Mouse (Mus musculus) stomach, embryonic 14.5 days (tissue): ENCODE data around the gene Ypel2. TPM values are rescaled to one million over a fixed set of nuclear protein-coding genes. Genes with fewer than 3 reads are reported as not detected.
A peak's percentile ranks its signal among the peaks of the same experiment; 100 is the strongest.

ENCODE experiments used
- ATAC-seq: fragments of 200-750 bp; cut with Nextera tagmentation; 2 replicates; pipeline ENCODE4 v1.8.0; 2017; ENCODE audit warnings: low read depth, moderate TSS enrichment; ENCODE audit not compliant: insufficient number of reproducible peaks, insufficient read depth, low FRiP score
- H3K27ac ChIP-seq: fragments of 300-500 bp; sonication (generic); 2 replicates; pipeline ENCODE4 v1.5.1; 2014; ENCODE audit warnings: mild to moderate bottlenecking, low read length, moderate library complexity, mixed read lengths
- H3K27me3 ChIP-seq: fragments of 300-500 bp; sonication (generic); 2 replicates; pipeline ENCODE4 v1.6.1; 2014; ENCODE audit warnings: low read length, control low read depth, mixed read lengths; ENCODE audit not compliant: control insufficient read depth, insufficient read depth
- H3K36me3 ChIP-seq: fragments of 300-500 bp; sonication (generic); 2 replicates; pipeline ENCODE4 v1.6.1; 2014; ENCODE audit warnings: mild to moderate bottlenecking, control low read depth, low read length, moderate library complexity, mixed read lengths; ENCODE audit not compliant: control insufficient read depth, insufficient read depth
- H3K4me1 ChIP-seq: fragments of 300-500 bp; sonication (generic); 2 replicates; pipeline ENCODE4 v1.6.1; 2014; ENCODE audit warnings: low read length, control low read depth, mixed read lengths; ENCODE audit not compliant: control insufficient read depth, insufficient read depth
- H3K4me2 ChIP-seq: fragments of 300-500 bp; sonication (generic); replicated peaks from 2 replicates; pipeline ENCODE4 v1.6.1; 2014; ENCODE audit warnings: low read depth, low read length, control low read depth
- H3K4me3 ChIP-seq: fragments of 300-500 bp; sonication (generic); 2 replicates; pipeline ENCODE4 v1.5.1; 2014; ENCODE audit warnings: low read depth, low read length, control low read depth
- H3K9ac ChIP-seq: fragments of 300-500 bp; sonication (generic); replicated peaks from 2 replicates; pipeline ENCODE4 v1.6.1; 2014; ENCODE audit warnings: low read depth, mild to moderate bottlenecking, control low read depth, low read length, moderate library complexity, mixed read lengths
- H3K9me3 ChIP-seq: fragments of 300-500 bp; sonication (generic); 2 replicates; pipeline ENCODE4 v1.6.1; 2016; ENCODE audit warnings: low read depth, low read length, control low read depth; ENCODE audit not compliant: control insufficient read depth
- WGBS: fragments of 180-500 bp; shearing (Covaris S2); extraction: QIAGEN DNeasy Blood & Tissue Kit; methylation state at CpG from one replicate; pipeline ENCODE4 v1.1.7; 2014; 5-methylcytosine and 5-hydroxymethylcytosine counted together
- polyA plus RNA-seq: library from polyadenylated mRNA; unstranded; fragments of >200 nt; fragmentation: Nextera tagmentation; extraction: Ambion mirVana; gene quantifications from 2 replicates; pipeline ENCODE4 v1.2.1, GENCODE M21; 2014

The Ypel2 gene
- polyA plus RNA-seq, 1 experiment from 2014 or later = 6.6 TPM

- Histone ChIP-seq H3K36me3 (no peaks in the 10 kb centered on the region), H3K27ac (no peak overlapping the region), H3K4me3 (no peak overlapping the region), H3K4me2 (no peak overlapping the region), H3K27me3 (no peaks in the 10 kb centered on the region), H3K9ac (no peak overlapping the region), H3K4me1 (0 out of 2 replicates have a peak, but pooled peaks cover 5% of the 10 kb centered on the region), H3K9me3 (no peaks in the 10 kb centered on the region)
- ATAC-seq = no peak
- WGBS = 66% methylated on average over 7 of the region's 7 CpGs
These were observed 22.3 kb downstream of the Ypel2 start for GRCm38 (mm10) chr11:86971057-86971753.

GRCm38 (mm10) chr11:86969041-86969821 is 24.3 kb downstream of the Ypel2 start:
- Histone ChIP-seq H3K4me3 (no peak overlapping the region), H3K9me3 (no peaks in the 10 kb centered on the region), H3K4me1 (0 out of 2 replicates have a peak, but pooled peaks cover 5% of the 10 kb centered on the region), H3K9ac (no peak overlapping the region), H3K4me2 (no peak overlapping the region), H3K27ac (no peak overlapping the region), H3K36me3 (no peaks in the 10 kb centered on the region), H3K27me3 (no peaks in the 10 kb centered on the region)
- no peak for ATAC-seq
- 73% methylated on average over 13 of the region's 13 CpGs for WGBS

- Histone ChIP-seq H3K4me1 (peaks cover 4% of the 10 kb centered on the region), H3K9ac (no peak overlapping the region), H3K9me3 (no peaks in the 10 kb centered on the region), H3K4me3 (no peak overlapping the region), H3K27ac (no peak overlapping the region), H3K36me3 (0 out of 2 replicates have a peak, but pooled peaks cover 4% of the 10 kb centered on the region), H3K27me3 (no peaks in the 10 kb centered on the region), H3K4me2 (no peak overlapping the region)
- 91% methylated on average over 9 of the region's 9 CpGs for WGBS
- ATAC-seq = no peak
These were observed 26.0 kb downstream of the Ypel2 start for GRCm38 (mm10) chr11:86967506-86967905.

GRCm38 (mm10) chr11:86966696-86967095 is 26.8 kb downstream of the Ypel2 start:
- peaks cover 12% of the 10 kb centered on the region for H3K4me1 ChIP-seq
- no peak overlapping the region for H3K9ac ChIP-seq
- H3K9me3 ChIP-seq = no peaks in the 10 kb centered on the region
- WGBS = 82% methylated on average over 3 of the region's 3 CpGs
- no peak overlapping the region for H3K27ac ChIP-seq
- H3K4me2 ChIP-seq = no peak overlapping the region
- 0 out of 2 replicates have a peak, but pooled peaks cover 4% of the 10 kb centered on the region for H3K36me3 ChIP-seq
- no peak overlapping the region for H3K4me3 ChIP-seq
- ATAC-seq = no peak
- no peaks in the 10 kb centered on the region for H3K27me3 ChIP-seq

- no peaks in the 10 kb centered on the region for H3K27me3 ChIP-seq
- 91% methylated on average over 5 of the region's 5 CpGs for WGBS
- 0 out of 2 replicates have a peak, but pooled peaks cover 4% of the 10 kb centered on the region for H3K36me3 ChIP-seq
- no peak overlapping the region for H3K9ac ChIP-seq
- no peak overlapping the region for H3K27ac ChIP-seq
- no peak for ATAC-seq
- H3K9me3 ChIP-seq = no peaks in the 10 kb centered on the region
- no peak overlapping the region for H3K4me2 ChIP-seq
- no peak overlapping the region for H3K4me3 ChIP-seq
- peaks cover 23% of the 10 kb centered on the region for H3K4me1 ChIP-seq
These were observed 28.4 kb downstream of the Ypel2 start for GRCm38 (mm10) chr11:86965079-86965478.

- ATAC-seq = no peak
- Histone ChIP-seq H3K27me3 (no peaks in the 10 kb centered on the region), H3K4me2 (no peak overlapping the region), H3K9me3 (no peaks in the 10 kb centered on the region), H3K4me1 (peaks cover 35% of the 10 kb centered on the region), H3K9ac (no peak overlapping the region), H3K4me3 (no peak overlapping the region), H3K36me3 (0 out of 2 replicates have a peak, but pooled peaks cover 4% of the 10 kb centered on the region), H3K27ac (no peak overlapping the region)
- 82% methylated on average over 10 of the region's 10 CpGs for WGBS
These were observed 29.8 kb downstream of the Ypel2 start for GRCm38 (mm10) chr11:86963698-86964097.

GRCm38 (mm10) chr11:86963027-86963426 is 30.5 kb downstream of the Ypel2 start:
- Histone ChIP-seq H3K4me1 (peaks cover 40% of the 10 kb centered on the region), H3K27me3 (no peaks in the 10 kb centered on the region), H3K27ac (peak overlapping the region; percentile 72; the same call in 1 of the 2 replicates), H3K4me3 (no peak overlapping the region), H3K9ac (no peak overlapping the region), H3K36me3 (0 out of 2 replicates have a peak, but pooled peaks cover 4% of the 10 kb centered on the region), H3K9me3 (no peaks in the 10 kb centered on the region), H3K4me2 (no peak overlapping the region)
- 55% methylated on average over 1 of the region's 1 CpGs for WGBS
- ATAC-seq = no peak

GRCm38 (mm10) chr11:86962362-86962761 is 31.1 kb downstream of the Ypel2 start:
- Histone ChIP-seq H3K4me3 (no peak overlapping the region), H3K4me2 (no peak overlapping the region), H3K9ac (no peak overlapping the region), H3K36me3 (0 out of 2 replicates have a peak, but pooled peaks cover 4% of the 10 kb centered on the region), H3K27ac (peak overlapping the region; percentile 72; the same call in 1 of the 2 replicates), H3K27me3 (no peaks in the 10 kb centered on the region), H3K4me1 (peaks cover 46% of the 10 kb centered on the region), H3K9me3 (no peaks in the 10 kb centered on the region)
- no peak; the same call in 1 of the 2 replicates for ATAC-seq
- 44% methylated on average over 2 of the region's 2 CpGs for WGBS
